Mouse (Mus musculus) liver, embryonic 16.5 days (tissue): Measurements from ENCODE around the gene Mettl13. TPM values are rescaled to one million over a fixed set of nuclear protein-coding genes. Genes with fewer than 3 reads are reported as not detected.

Experiments used
- ATAC-seq: fragments of 200-750 bp; cut with Nextera tagmentation; 2 replicates; pipeline ENCODE4 v1.8.0; 2017; ENCODE audit warnings: low read depth, mild to moderate bottlenecking, moderate number of reproducible peaks, moderate library complexity
- H3K27ac ChIP-seq: fragments of 300-500 bp; sonication (generic); 2 replicates; pipeline ENCODE4 v1.5.1; 2014; ENCODE audit warnings: mild to moderate bottlenecking, low read length
- H3K27me3 ChIP-seq: fragments of 300-500 bp; sonication (generic); 2 replicates; pipeline ENCODE4 v1.6.1; 2014; ENCODE audit warnings: low read depth, low read length, mixed read lengths; ENCODE audit not compliant: control insufficient read depth, insufficient read depth
- H3K36me3 ChIP-seq: fragments of 300-500 bp; sonication (generic); 2 replicates; pipeline ENCODE4 v1.6.1; 2014; ENCODE audit warnings: mild to moderate bottlenecking; ENCODE audit not compliant: control insufficient read depth, insufficient read depth
- H3K4me1 ChIP-seq: fragments of 300-500 bp; sonication (generic); 2 replicates; pipeline ENCODE4 v1.6.1; 2014; ENCODE audit warnings: low read depth, low read length, mixed read lengths; ENCODE audit not compliant: control insufficient read depth
- H3K4me2 ChIP-seq: fragments of 300-500 bp; sonication (generic); 2 replicates; pipeline ENCODE4 v1.6.1; 2014; ENCODE audit warnings: low read depth, low read length, mixed read lengths
- H3K4me3 ChIP-seq: fragments of 300-500 bp; sonication (generic); 2 replicates; pipeline ENCODE4 v1.5.1; 2014; ENCODE audit warnings: low read depth, mild to moderate bottlenecking, low read length
- H3K9ac ChIP-seq: fragments of 300-500 bp; sonication (generic); 2 replicates; pipeline ENCODE4 v1.6.1; 2014; ENCODE audit warnings: low read depth, low read length
- H3K9me3 ChIP-seq: fragments of 300-500 bp; sonication (generic); replicated peaks from 2 replicates; pipeline ENCODE4 v1.6.1; 2016; ENCODE audit warnings: low read length; ENCODE audit not compliant: control insufficient read depth
- WGBS: fragments of 180-500 bp; shearing (Covaris S2); extraction: QIAGEN DNeasy Blood & Tissue Kit; methylation state at CpG from one replicate; pipeline ENCODE4 v1.1.7; 2014; ENCODE audit not compliant: insufficient replicate concordance; 5-methylcytosine and 5-hydroxymethylcytosine counted together
- polyA plus RNA-seq: library from polyadenylated mRNA; unstranded; fragments of >200 nt; fragmentation: Nextera tagmentation; extraction: Ambion mirVana; gene quantifications from 2 replicates; pipeline ENCODE4 v1.2.1, GENCODE M21; 2015

Gene Mettl13
- polyA plus RNA-seq, 1 experiment from 2014 or later: 8.0 TPM

- H3K27me3 ChIP-seq: no peaks in the 10 kb centered on the region
- 48% methylated on average over 10 of the region's 10 CpGs for WGBS
- peak overlapping the region; percentile 72 for H3K9ac ChIP-seq
- peak overlapping the region; percentile 99 for H3K4me2 ChIP-seq
- H3K4me3 ChIP-seq: peak overlapping the region; percentile 82
- H3K4me1 ChIP-seq: peaks cover 15% of the 10 kb centered on the region
- no peaks in the 10 kb centered on the region for H3K9me3 ChIP-seq
- ATAC-seq: no peak
- H3K27ac ChIP-seq: peak overlapping the region; percentile 67
- H3K36me3 ChIP-seq: peaks cover 1% of the 10 kb centered on the region; the same call in 1 of the 2 replicates
Observed at GRCm38 (mm10) chr1:162548917-162549613, 714 bp upstream of the Mettl13 start.

GRCm38 (mm10) chr1:162547607-162548006 lies 744 bp downstream of the Mettl13 start:
- Histone ChIP-seq H3K4me2 (peak overlapping the region; percentile 99), H3K9me3 (no peaks in the 10 kb centered on the region), H3K27me3 (no peaks in the 10 kb centered on the region), H3K9ac (peak overlapping the region; percentile 77), H3K4me1 (peaks cover 11% of the 10 kb centered on the region), H3K27ac (peak overlapping the region; percentile 62), H3K4me3 (peak overlapping the region; percentile 82), H3K36me3 (peaks cover 3% of the 10 kb centered on the region; the same call in 1 of the 2 replicates)
- WGBS: under 1% methylated on average over 10 of the region's 10 CpGs
- no peak for ATAC-seq

- 57% methylated on average over 1 of the region's 1 CpGs for WGBS
Observed at GRCm38 (mm10) chr1:162543231-162543630, 5.1 kb downstream of the Mettl13 start.

GRCm38 (mm10) chr1:162533766-162534560 lies 14.4 kb downstream of the Mettl13 start:
- Histone ChIP-seq H3K4me3 (no peak overlapping the region), H3K9me3 (no peaks in the 10 kb centered on the region), H3K27ac (no peak overlapping the region), H3K4me1 (no peaks in the 10 kb centered on the region), H3K4me2 (no peak overlapping the region), H3K36me3 (peaks cover 12% of the 10 kb centered on the region), H3K27me3 (no peaks in the 10 kb centered on the region), H3K9ac (no peak overlapping the region)
- ATAC-seq: no peak
- WGBS: 76% methylated on average over 14 of the region's 14 CpGs

More at GRCm38 (mm10) chr1:162543231-162543630, 5.1 kb downstream of the Mettl13 start:
- H3K9me3 ChIP-seq: no peaks in the 10 kb centered on the region
- ATAC-seq: no peak
- H3K4me2 ChIP-seq: no peak overlapping the region
- H3K4me1 ChIP-seq: peaks cover 11% of the 10 kb centered on the region
- no peak overlapping the region for H3K9ac ChIP-seq
- no peak overlapping the region for H3K4me3 ChIP-seq
- H3K27me3 ChIP-seq: no peaks in the 10 kb centered on the region
- H3K27ac ChIP-seq: no peak overlapping the region
- H3K36me3 ChIP-seq: peaks cover 12% of the 10 kb centered on the region

GRCm38 (mm10) chr1:162532330-162532729 lies 16.0 kb downstream of the Mettl13 start:
- no peak overlapping the region for H3K4me2 ChIP-seq
- H3K36me3 ChIP-seq: peaks cover 9% of the 10 kb centered on the region
- H3K4me1 ChIP-seq: no peaks in the 10 kb centered on the region
- H3K9ac ChIP-seq: no peak overlapping the region
- H3K27me3 ChIP-seq: no peaks in the 10 kb centered on the region
- no peak overlapping the region for H3K4me3 ChIP-seq
- no peak for ATAC-seq
- H3K27ac ChIP-seq: no peak overlapping the region
- WGBS: 58% methylated on average over 4 of the region's 4 CpGs
- H3K9me3 ChIP-seq: no peaks in the 10 kb centered on the region

GRCm38 (mm10) chr1:162531584-162531983 lies 16.8 kb downstream of the Mettl13 start:
- no peak overlapping the region for H3K27ac ChIP-seq
- H3K9ac ChIP-seq: no peak overlapping the region
- H3K9me3 ChIP-seq: no peaks in the 10 kb centered on the region
- no peaks in the 10 kb centered on the region for H3K4me1 ChIP-seq
- H3K4me2 ChIP-seq: no peak overlapping the region
- H3K36me3 ChIP-seq: peaks cover 5% of the 10 kb centered on the region; the same call in 1 of the 2 replicates
- ATAC-seq: no peak
- H3K4me3 ChIP-seq: no peak overlapping the region
- 64% methylated on average over 4 of the region's 4 CpGs for WGBS
- H3K27me3 ChIP-seq: no peaks in the 10 kb centered on the region

- Histone ChIP-seq H3K27me3 (no peaks in the 10 kb centered on the region), H3K27ac (no peak overlapping the region), H3K9me3 (no peaks in the 10 kb centered on the region), H3K4me1 (no peaks in the 10 kb centered on the region), H3K36me3 (peaks cover 4% of the 10 kb centered on the region; the same call in 1 of the 2 replicates), H3K9ac (no peak overlapping the region), H3K4me3 (no peak overlapping the region), H3K4me2 (no peak overlapping the region)
- no peak for ATAC-seq
- 83% methylated on average over 1 of the region's 1 CpGs for WGBS
Observed at GRCm38 (mm10) chr1:162530666-162531065, 17.7 kb downstream of the Mettl13 start.

GRCm38 (mm10) chr1:162529651-162530050 lies 18.7 kb downstream of the Mettl13 start:
- WGBS: 44% methylated on average over 2 of the region's 2 CpGs
- Histone ChIP-seq H3K27me3 (no peaks in the 10 kb centered on the region), H3K36me3 (no peaks in the 10 kb centered on the region; the same call in 1 of the 2 replicates), H3K4me3 (no peak overlapping the region), H3K9me3 (no peaks in the 10 kb centered on the region), H3K9ac (no peak overlapping the region), H3K4me1 (no peaks in the 10 kb centered on the region), H3K27ac (no peak overlapping the region), H3K4me2 (no peak overlapping the region)
- ATAC-seq: no peak

- no peaks in the 10 kb centered on the region for H3K9me3 ChIP-seq
- no peaks in the 10 kb centered on the region for H3K27me3 ChIP-seq
- H3K4me3 ChIP-seq: no peak overlapping the region
- H3K27ac ChIP-seq: no peak overlapping the region
- no peak overlapping the region for H3K9ac ChIP-seq
- no peaks in the 10 kb centered on the region for H3K36me3 ChIP-seq
- 58% methylated on average over 1 of the region's 1 CpGs for WGBS
- no peak for ATAC-seq
- H3K4me2 ChIP-seq: no peak overlapping the region
- H3K4me1 ChIP-seq: no peaks in the 10 kb centered on the region
Observed at GRCm38 (mm10) chr1:162515116-162515515, 33.2 kb downstream of the Mettl13 start.
